Mouse (Mus musculus): Measurements from ENCODE around the gene Gm20388.

Gene Gm20388

GRCm38 (mm10) chr8:122347811-122348552, 2437.3 kb downstream of the Gm20388 start:
- DNase-seq = no peak

- DNase-seq = no peak
These were observed 2439.0 kb downstream of the Gm20388 start for GRCm38 (mm10) chr8:122349357-122350297.

DNA sequence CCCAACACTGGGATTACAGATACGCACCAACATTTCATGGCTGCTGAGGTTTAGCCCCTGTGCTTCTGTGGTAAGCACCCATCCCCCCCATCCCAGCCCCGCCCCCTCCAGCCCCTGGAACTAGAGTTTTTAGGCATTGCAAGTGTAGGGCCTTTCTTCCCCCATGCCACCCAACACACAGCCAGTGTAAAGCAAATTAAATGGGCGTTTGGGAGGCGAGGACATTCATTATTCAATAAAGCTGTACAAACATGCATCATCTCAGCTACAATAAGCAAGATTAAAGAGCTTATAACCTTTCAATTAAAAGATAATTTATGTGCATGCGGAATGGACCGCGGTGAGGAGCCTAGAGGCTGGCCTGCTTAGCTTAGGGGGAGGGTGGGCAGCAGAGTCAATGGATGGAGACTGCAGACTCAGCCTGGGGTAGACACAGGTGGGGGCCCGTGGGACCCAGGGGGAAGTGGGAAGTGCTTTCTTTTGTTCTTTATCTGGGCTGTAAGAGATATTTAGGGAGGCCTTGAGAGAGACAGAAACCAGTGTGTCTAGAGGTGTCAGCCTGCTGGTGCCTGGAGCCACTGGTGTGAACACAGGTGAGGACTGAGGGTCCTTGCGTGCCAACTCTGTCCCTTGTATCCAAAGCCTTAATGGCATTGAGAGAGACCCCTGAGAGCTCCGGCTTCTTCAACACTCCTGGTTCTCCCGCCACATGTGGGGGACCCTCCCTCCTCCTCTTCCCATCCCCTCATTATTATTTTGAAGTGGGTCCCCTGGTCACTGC, 2439.9 kb downstream of the Gm20388 start:
- no peak for DNase-seq

DNA sequence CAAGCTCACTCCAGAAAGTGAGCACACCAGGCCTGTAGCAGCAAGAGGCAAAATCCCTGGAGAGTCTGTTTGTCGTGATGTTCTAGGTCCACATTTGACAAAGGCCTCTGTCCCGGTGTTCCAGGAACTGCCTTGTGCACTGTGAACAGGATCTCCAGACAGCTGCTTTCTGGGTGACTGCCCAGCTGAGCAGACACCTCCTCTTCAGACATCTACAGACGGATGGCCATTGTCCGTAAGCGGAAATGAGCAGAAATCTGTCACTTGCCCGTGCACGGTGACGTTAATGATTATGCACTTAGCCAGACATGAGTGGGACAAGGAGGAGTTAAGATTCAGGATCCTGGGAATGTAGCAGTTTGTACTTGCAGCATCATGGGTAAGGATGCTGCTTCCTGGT, 2443.5 kb downstream of the Gm20388 start:
- DNase-seq = no peak

- DNase-seq = no peak
These were observed 2445.3 kb downstream of the Gm20388 start for GRCm38 (mm10) chr8:122355642-122356606.

GRCm38 (mm10) chr8:122357202-122357601, 2446.6 kb downstream of the Gm20388 start:
- no peak for DNase-seq

- no peak for DNase-seq
These were observed 2447.0 kb downstream of the Gm20388 start for GRCm38 (mm10) chr8:122357641-122358040.

GRCm38 (mm10) chr8:122359111-122359775, 2448.6 kb downstream of the Gm20388 start:
- DNase-seq = no peak

DNA sequence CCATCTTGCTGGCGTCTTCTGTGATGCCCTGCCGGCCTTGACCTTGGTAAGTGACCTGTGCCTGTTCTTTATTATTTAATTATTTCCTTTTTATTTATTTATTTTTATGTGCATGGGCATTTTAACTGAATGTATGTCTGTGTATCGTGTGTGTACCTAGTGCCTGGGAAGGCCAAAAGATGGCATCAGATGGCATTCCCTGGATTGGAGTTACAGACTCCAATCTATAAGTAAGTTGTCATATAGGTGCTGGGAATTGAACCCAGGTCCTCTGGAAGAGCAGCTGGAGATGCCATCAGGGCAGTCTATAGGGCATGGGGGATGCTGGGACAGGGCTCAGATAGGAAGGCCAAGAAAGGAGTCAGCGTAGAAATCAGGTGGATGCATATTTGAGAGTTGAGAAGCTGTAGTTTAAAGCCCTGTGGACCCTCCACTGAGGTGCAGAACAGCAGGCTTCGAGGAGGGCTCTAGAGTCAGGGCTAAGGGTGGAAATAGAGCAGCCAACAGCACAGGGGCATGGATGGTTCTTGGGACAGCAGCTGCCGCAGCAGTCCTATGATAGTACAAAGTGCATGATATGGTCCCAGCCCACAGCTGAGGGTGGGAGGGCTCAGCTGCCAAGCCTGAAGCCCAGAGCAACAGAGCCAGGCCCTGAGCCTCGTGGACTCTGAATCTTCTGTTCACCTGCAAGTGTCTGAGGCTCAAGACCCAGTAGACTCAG, 2450.2 kb downstream of the Gm20388 start, which contains the start of gene Trhr2:
Gene Trhr2 (minus strand): TSS at position 51 of the 721 bp plus-strand sequence.
- DNase-seq = no peak

- DNase-seq = no peak
These were observed 2451.6 kb downstream of the Gm20388 start for GRCm38 (mm10) chr8:122362271-122362670.

GRCm38 (mm10) chr8:122362967-122363366, 2452.3 kb downstream of the Gm20388 start:
- DNase-seq = no peak

DNA sequence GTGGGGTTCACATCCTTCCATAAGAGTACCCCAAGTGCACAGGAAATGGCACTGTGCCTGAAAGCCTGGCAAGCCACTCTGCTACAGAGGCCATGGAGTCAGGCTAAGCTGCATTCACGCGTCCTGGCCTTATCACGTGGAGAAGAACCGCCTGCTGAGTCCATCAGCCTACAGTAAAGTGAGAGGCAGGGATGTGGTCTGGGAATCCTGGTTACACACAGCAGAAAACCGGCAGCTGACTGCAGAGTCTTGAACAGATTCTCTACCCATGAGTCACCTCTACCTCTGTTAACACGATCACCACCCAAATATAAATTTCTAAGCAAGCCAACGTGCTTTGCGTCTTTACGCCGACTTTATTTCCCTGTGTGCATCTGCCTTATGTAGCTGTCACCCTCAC, 2457.9 kb downstream of the Gm20388 start:
- no peak for DNase-seq

- DNase-seq = peak; percentile 51 to 74
These were observed 2459.0 kb downstream of the Gm20388 start for GRCm38 (mm10) chr8:122369665-122370064.

- DNase-seq = no peak
These were observed 2461.1 kb downstream of the Gm20388 start for GRCm38 (mm10) chr8:122371706-122372105.

GRCm38 (mm10) chr8:122375320-122375719, 2464.7 kb downstream of the Gm20388 start:
- DNase-seq = no peak

DNA sequence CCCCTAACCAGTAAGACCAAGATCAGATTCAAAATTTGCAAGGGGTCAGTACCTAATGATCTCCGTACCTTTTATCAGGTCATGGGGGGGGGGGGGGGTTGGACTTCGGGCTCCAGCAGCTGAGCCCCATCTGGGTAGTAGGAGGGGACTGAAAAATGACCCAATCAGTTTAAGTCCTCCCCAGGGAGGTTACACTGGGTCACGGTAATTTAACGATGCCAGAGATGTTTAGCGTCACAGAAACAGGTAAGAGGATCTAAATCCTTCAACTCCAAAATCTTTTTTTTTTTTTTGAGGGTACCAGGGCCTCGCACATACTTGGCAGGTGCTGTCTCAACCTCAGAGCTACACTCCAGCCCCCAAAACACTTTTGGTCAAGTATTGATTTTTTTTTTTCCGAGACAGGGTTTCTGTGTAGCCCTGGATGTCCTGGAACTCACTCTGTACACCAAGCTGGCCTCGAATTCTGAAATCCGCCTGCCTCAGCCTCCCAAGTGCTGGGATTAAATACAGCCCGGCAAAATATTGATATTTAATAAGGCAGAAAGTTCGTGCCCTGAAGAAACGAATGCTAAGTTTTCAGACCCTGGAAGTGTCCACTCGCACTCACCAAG, 2465.2 kb downstream of the Gm20388 start:
- no peak for DNase-seq

- peak; percentile 99 for DNase-seq
These were observed 2466.0 kb downstream of the Gm20388 start, which contains the start of gene Zc3h18 for GRCm38 (mm10) chr8:122376365-122377231. Zc3h18 (plus strand) TSS chr8:122376609.

GRCm38 (mm10) chr8:122383039-122383438, 2472.4 kb downstream of the Gm20388 start:
- DNase-seq = no peak

- DNase-seq = no peak
These were observed 2478.7 kb downstream of the Gm20388 start for GRCm38 (mm10) chr8:122389357-122389756.

All from kidney, adult 8-10 months (tissue).